Mouse (Mus musculus) heart, embryonic 11.5 days (tissue): ENCODE measurements at regions not wholly inside any gene's neighbourhood (a gene's known extent, or its start where the extent isn't known, plus 50 kb on each side); places are given as distances from the start of the nearest gene placed in this dataset.

Source experiments
- ATAC-seq: fragments of 200-750 bp; cut with Nextera tagmentation; replicated peaks from 2 replicates; pipeline ENCODE4 v1.8.0; 2017; ENCODE audit warnings: moderate library complexity; ENCODE audit not compliant: insufficient number of reproducible peaks, low FRiP score, low TSS enrichment
- H3K27ac ChIP-seq: fragments of 300-500 bp; sonication (generic); 2 replicates; pipeline ENCODE4 v1.5.1; 2014; ENCODE audit warnings: mild to moderate bottlenecking, low read depth, low read length
- H3K27me3 ChIP-seq: fragments of 300-500 bp; sonication (generic); 2 replicates; pipeline ENCODE4 v1.6.1; 2014; ENCODE audit warnings: mild to moderate bottlenecking, low read length, mixed read lengths; ENCODE audit not compliant: control insufficient read depth, insufficient read depth
- H3K36me3 ChIP-seq: fragments of 300-500 bp; sonication (generic); 2 replicates; pipeline ENCODE4 v1.6.1; 2014; ENCODE audit warnings: mild to moderate bottlenecking, low read length, moderate library complexity, mixed read lengths; ENCODE audit not compliant: control insufficient read depth, insufficient read depth
- H3K4me1 ChIP-seq: fragments of 300-500 bp; sonication (generic); 2 replicates; pipeline ENCODE4 v1.6.1; 2014; ENCODE audit warnings: low read length; ENCODE audit not compliant: control insufficient read depth, insufficient read depth
- H3K4me2 ChIP-seq: fragments of 300-500 bp; sonication (generic); 2 replicates; pipeline ENCODE4 v1.6.1; 2014; ENCODE audit warnings: mild to moderate bottlenecking, moderate library complexity
- H3K4me3 ChIP-seq: fragments of 300-500 bp; sonication (generic); 2 replicates; pipeline ENCODE4 v1.5.1; 2014; ENCODE audit warnings: low read depth, low read length
- H3K9ac ChIP-seq: fragments of 300-500 bp; sonication (generic); 2 replicates; pipeline ENCODE4 v1.6.1; 2014; ENCODE audit warnings: mild to moderate bottlenecking, low read depth, low read length, moderate library complexity
- H3K9me3 ChIP-seq: fragments of 300-500 bp; sonication (generic); replicated peaks from 2 replicates; pipeline ENCODE4 v1.6.1; 2016; ENCODE audit warnings: low read length; ENCODE audit not compliant: control insufficient read depth
- WGBS: fragments of 180-500 bp; shearing (Covaris S2); extraction: QIAGEN DNeasy Blood & Tissue Kit; methylation state at CpG from one replicate; pipeline ENCODE4 v1.1.7; 2014; ENCODE audit not compliant: insufficient replicate concordance; 5-methylcytosine and 5-hydroxymethylcytosine counted together

GRCm38 (mm10) chr5:46073136-46073535 lies 215.7 kb upstream of the Lcorl start:
- no peak for ATAC-seq
- no peaks in the 10 kb centered on the region for H3K4me1 ChIP-seq
- no peak overlapping the region for H3K27ac ChIP-seq
- 74% methylated on average over 4 of the region's 4 CpGs for WGBS
- no peak overlapping the region for H3K4me3 ChIP-seq
- H3K27me3 ChIP-seq, result no peaks in the 10 kb centered on the region
- no peaks in the 10 kb centered on the region for H3K36me3 ChIP-seq
- no peak overlapping the region for H3K9ac ChIP-seq
- H3K4me2 ChIP-seq, result no peak overlapping the region
- H3K9me3 ChIP-seq, result no peaks in the 10 kb centered on the region

DNA sequence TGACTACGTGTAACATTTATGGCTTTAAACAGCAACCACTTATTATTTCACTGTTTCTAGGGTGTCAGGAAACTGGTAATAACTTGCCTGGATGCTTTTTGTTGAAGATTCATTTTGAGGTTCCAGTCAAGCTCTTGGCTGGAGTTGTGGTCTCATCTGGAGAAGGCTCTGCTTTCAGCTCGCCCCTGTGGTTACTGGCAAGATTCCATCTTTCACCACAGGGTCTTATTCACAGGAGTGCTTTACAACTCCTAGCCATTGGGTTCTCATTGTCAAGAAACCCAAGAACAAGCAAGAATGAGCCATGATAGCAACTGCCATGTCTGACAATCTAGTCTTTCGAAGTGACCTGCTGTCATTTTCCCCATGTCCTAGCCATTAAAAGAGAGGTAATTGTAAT lies 202.5 kb upstream of the Lcorl start:
- 78% methylated on average over 3 of the region's 3 CpGs for WGBS
- H3K9ac ChIP-seq, result no peak overlapping the region

DNA sequence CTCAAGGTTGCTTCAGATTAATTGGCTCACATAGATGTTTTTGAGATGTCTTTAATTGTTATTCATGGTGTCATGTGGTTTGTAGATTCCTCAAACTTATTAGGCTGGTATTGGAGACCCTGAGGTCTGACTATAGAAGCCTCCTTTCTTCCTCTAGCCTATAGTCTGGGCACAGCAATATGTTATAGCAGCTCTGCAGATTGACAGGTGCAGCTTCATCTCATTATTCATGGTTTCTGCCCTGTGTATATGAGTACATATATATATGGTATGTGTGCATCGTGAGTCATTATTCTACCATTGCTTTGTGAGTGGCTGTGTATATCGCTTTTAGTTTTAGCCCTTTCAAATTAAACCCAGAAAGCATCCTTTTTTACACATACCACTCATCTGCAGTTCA lies 197.4 kb upstream of the Lcorl start:
- Histone ChIP-seq H3K9me3 (no peaks in the 10 kb centered on the region), H3K4me2 (no peak overlapping the region), H3K4me3 (no peak overlapping the region), H3K36me3 (no peaks in the 10 kb centered on the region), H3K4me1 (no peaks in the 10 kb centered on the region), H3K27me3 (no peaks in the 10 kb centered on the region), H3K9ac (no peak overlapping the region), H3K27ac (no peak overlapping the region)
- no peak for ATAC-seq
- 79% methylated on average over 2 of the region's 2 CpGs for WGBS

More for the DNA sequence above, 202.5 kb upstream of the Lcorl start:
- no peak overlapping the region for H3K4me2 ChIP-seq
- H3K27ac ChIP-seq, result no peak overlapping the region
- no peak for ATAC-seq
- H3K4me1 ChIP-seq, result no peaks in the 10 kb centered on the region
- H3K4me3 ChIP-seq, result no peak overlapping the region
- no peaks in the 10 kb centered on the region for H3K9me3 ChIP-seq
- no peaks in the 10 kb centered on the region for H3K36me3 ChIP-seq
- H3K27me3 ChIP-seq, result no peaks in the 10 kb centered on the region

GRCm38 (mm10) chr5:46042684-46043348 lies 185.4 kb upstream of the Lcorl start:
- Histone ChIP-seq H3K9ac (no peak overlapping the region), H3K36me3 (no peaks in the 10 kb centered on the region), H3K27me3 (no peaks in the 10 kb centered on the region), H3K4me2 (no peak overlapping the region), H3K9me3 (no peaks in the 10 kb centered on the region), H3K4me1 (no peaks in the 10 kb centered on the region), H3K27ac (no peak overlapping the region), H3K4me3 (no peak overlapping the region)
- WGBS, result 81% methylated on average over 6 of the region's 6 CpGs
- ATAC-seq, result no peak

DNA sequence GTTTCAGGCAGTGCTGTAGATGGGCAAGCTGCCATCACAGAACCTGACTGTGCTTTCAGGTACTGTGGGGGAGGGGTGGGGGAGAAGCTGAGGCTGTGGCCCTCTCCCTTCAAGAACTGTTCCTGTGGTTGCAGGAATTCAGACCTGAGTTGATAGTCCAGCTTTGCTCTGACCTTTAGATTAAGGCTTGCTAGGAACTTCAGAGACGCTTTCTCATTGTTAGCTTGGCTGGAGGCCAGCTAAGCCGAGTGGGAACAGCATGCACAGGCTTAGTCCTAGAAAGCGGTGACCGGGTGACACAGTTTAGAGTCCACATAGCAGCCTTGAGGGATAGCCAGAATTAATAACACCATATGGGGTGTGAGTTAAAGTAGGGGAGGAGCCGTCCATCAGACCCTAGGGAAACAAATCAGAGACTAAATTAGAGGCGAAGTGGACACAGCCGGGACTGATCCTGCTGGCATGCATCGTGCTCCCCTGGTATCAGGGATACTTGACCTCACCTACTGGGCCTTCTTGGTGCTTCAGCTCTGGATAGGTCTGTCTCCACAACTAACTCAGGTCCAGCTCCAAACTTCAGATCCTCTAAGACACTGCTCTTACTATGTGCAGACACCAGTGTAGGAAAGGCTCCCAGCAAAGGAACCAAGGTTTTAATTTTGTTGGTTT lies 175.7 kb upstream of the Lcorl start:
- H3K9ac ChIP-seq, result no peak overlapping the region
- ATAC-seq, result peak; percentile 65
- H3K4me2 ChIP-seq, result no peak overlapping the region
- H3K27me3 ChIP-seq, result no peaks in the 10 kb centered on the region
- WGBS, result 41% methylated on average over 8 of the region's 8 CpGs
- no peak overlapping the region for H3K4me3 ChIP-seq
- H3K36me3 ChIP-seq, result no peaks in the 10 kb centered on the region
- no peak overlapping the region for H3K27ac ChIP-seq
- no peaks in the 10 kb centered on the region for H3K9me3 ChIP-seq
- no peaks in the 10 kb centered on the region for H3K4me1 ChIP-seq

DNA sequence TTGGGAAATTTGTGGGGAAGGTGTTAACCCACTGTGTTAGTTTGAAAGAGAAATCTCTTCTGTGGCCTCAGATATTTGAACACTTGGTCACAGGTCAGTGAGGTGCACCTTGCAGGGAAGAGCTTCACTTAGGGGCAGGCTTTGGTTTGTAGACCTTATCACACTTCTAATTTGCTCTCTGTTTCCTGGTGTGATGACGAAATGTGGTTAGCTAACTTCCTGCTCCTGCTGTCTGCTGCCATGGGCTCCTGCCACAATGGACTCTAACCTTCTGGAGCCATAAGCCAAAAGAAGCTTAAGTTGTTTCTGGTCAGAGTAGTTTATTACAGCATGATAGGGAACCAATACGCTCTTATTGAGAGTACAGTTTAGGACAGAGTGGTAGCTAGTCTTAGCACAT lies 174.8 kb upstream of the Lcorl start:
- Histone ChIP-seq H3K27me3 (no peaks in the 10 kb centered on the region), H3K4me2 (no peak overlapping the region), H3K4me1 (no peaks in the 10 kb centered on the region), H3K27ac (no peak overlapping the region), H3K9me3 (no peaks in the 10 kb centered on the region), H3K36me3 (no peaks in the 10 kb centered on the region), H3K9ac (no peak overlapping the region), H3K4me3 (no peak overlapping the region)
- 65% methylated on average over 2 of the region's 2 CpGs for WGBS
- ATAC-seq, result no peak

DNA sequence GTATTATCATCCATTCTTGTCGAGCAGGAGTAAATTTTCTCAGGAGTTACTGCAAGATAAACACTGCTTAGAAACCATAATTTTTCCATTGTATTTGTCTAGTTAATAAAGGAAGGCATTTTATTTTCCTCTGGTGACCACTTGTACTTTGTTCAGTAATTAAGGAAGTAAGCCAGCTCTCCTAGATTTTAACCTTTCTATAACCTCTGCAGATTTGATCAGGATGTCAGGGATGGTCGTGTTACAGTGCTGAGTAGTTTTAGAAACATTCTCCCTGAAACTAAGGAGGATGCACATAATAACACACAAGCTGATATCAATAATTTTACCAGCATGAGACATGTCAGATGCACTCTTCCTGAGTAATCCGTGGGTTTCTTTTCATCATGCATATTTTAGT lies 166.7 kb upstream of the Lcorl start:
- Histone ChIP-seq H3K27me3 (no peaks in the 10 kb centered on the region), H3K27ac (no peak overlapping the region), H3K36me3 (no peaks in the 10 kb centered on the region), H3K9ac (no peak overlapping the region), H3K4me1 (no peaks in the 10 kb centered on the region), H3K4me2 (no peak overlapping the region), H3K4me3 (no peak overlapping the region), H3K9me3 (no peaks in the 10 kb centered on the region)
- ATAC-seq, result no peak
- 36% methylated on average over 3 of the region's 3 CpGs for WGBS

DNA sequence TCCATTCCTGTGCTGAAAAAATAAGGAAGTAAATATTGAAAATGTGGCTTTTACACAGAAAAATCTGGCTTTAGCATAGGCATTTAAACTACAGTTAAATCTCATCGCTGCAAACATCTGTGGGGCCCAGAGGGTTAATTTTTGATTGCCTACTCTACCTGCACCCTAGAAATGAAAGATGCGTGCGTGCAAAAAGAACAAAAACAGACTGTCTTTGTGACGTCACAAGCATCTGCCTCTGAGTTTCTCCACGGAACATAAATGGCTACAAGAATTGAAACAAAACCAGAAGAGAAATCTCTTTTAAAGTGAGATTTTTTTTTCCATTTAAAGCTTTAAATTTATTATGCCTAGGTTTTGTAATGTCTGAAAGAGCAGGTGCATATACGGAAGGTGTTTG lies 166.0 kb upstream of the Lcorl start:
- Histone ChIP-seq H3K9me3 (no peaks in the 10 kb centered on the region), H3K4me1 (no peaks in the 10 kb centered on the region), H3K4me3 (no peak overlapping the region), H3K27me3 (no peaks in the 10 kb centered on the region), H3K27ac (no peak overlapping the region), H3K9ac (no peak overlapping the region), H3K4me2 (no peak overlapping the region), H3K36me3 (no peaks in the 10 kb centered on the region)
- no peak for ATAC-seq
- WGBS, result 78% methylated on average over 6 of the region's 6 CpGs

- H3K9me3 ChIP-seq, result no peaks in the 10 kb centered on the region
- no peaks in the 10 kb centered on the region for H3K27me3 ChIP-seq
- WGBS, result 80% methylated on average over 7 of the region's 7 CpGs
- no peak overlapping the region for H3K27ac ChIP-seq
- no peaks in the 10 kb centered on the region for H3K36me3 ChIP-seq
- H3K4me2 ChIP-seq, result no peak overlapping the region
- no peak overlapping the region for H3K4me3 ChIP-seq
- H3K9ac ChIP-seq, result no peak overlapping the region
- no peak for ATAC-seq
- no peaks in the 10 kb centered on the region for H3K4me1 ChIP-seq
Measured at GRCm38 (mm10) chr5:46022047-46022422, 164.6 kb upstream of the Lcorl start.
